Mouse (Mus musculus) cerebellum, postnatal 14 days (tissue): ENCODE measurements at regions not wholly inside any gene's neighbourhood (a gene's known extent, or its start where the extent isn't known, plus 50 kb on each side); places are given as distances from the start of the nearest gene placed in this dataset.

Experiments used
- DNase-seq, 2 experiments: peaks; one replicate each; pipeline ENCODE4 v3.0.0; 2021; ENCODE audit warnings: mixed read lengths in 2 of 2

GRCm38 (mm10) chrX:58620403-58620802 is 288.8 kb upstream of the 4930550L24Rik start:
- DNase-seq: peak; percentile 48 to 57
